Mouse (Mus musculus): ENCODE results near the gene Slc35d3.

The Slc35d3 gene

DNA sequence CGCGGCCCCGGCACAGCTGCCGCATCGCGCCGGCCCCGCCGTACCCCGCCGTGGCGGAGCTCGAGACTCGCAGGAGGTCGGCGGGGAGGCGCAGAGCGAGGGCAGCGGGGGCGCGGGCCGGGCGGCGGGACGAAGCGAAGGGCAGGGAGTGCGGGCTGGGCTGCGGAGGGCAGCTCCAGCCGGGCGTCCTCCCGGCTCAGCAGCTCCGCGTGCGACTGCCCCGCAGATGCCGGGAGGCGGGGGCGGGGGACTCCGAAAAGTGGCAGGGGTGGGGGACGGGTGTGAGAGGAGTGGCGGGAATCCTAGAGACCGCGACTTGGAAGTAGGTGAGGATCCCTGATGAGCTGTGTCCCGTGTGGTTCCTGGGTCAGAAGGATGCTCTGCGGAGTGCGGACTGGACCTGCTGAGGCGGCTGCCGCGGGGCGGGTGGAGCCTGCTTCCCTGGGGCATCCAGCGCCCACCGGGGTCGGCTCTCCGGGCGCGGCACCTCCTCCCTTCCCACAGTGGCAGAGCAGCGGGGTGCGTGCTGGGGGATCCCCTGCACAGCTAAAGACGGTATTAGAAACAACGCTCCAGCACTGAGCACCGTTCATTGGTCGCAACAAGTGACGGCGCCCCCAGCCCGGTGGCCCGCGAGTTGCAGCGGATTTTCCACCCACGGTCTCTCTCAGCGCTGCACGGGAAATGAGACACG, at the start of gene Slc35d3:
Slc35d3 (minus strand) TSS at position 462 of the 694 bp plus-strand sequence.
- DNase-seq = peak; percentile 75 to 76

DNA sequence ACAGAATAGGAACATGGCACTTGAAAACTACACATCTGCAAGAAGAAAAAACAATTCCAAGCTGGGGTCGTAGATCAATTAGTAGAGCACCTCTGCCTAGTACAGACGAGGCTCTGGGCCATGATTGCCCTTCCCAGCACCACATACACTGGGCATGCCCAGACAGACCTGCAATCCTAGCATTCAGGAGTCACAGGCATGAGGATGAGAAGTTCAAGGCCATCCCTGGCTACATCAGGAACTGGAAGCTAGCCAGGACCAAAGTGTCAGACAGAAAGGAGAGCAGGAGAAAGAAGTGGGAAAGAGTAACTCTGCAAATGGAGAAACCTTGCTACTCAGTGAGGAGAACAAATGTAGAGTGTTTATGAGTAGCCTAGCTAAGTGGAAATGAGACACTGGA, 48.9 kb upstream of the Slc35d3 start:
- no peak for DNase-seq

DNA sequence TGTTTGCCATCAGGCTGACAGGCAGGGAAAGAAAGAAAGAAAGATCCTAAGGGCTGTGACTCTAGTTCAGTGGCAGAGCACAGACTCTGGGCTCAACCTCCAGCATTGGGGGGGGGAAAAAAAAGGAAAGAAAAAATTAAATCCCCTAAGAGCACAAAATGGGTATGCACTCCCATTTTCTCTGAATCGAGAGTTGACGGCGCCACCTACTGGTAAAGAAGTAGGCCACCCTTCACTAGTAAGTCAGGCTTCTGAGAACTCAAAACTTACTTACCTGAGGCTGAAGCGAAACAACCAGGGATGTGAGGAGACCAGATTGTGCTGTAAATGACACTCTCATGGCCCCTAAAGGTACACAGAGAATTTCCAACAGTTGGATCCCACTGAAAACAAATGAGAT, 42.7 kb upstream of the Slc35d3 start:
- peak; percentile 59 to 63 for DNase-seq

DNA sequence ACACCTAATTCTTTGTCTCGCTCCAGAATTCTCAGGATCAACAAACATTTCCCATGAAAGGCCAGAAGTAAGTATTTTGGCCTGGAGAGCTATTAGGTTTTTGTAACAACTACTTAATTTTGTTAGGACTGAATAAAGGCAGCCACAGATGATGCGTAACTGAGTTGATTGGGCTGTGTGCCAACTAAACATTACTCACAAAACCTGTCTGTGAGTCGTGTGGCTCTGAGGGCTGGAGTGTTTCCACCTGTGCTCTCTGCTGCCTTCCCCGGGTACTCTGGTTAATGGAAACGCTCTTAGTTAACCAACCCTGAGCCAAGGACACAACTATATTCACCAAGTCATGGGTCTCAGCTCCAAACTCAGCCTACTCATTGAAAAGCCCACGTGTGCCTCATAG, 41.9 kb upstream of the Slc35d3 start:
- no peak for DNase-seq

DNA sequence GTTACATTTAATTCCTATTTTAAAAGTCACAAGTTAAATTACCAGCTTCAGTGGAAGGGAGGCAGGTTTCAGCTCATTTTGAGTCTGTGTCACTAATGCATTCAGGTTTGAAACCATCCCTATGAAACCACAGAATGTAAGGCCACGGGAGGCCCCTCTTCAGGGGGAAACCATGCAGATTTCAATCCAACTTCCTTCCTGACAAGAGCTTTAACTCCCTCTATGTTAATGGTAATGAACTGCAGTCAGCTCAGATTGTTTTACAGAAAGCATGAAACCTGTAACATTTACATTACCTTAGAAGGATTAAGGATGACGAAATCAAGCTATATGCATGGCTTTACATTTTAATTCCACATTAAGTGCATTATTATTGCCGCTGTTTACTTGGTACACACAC, 40.4 kb upstream of the Slc35d3 start:
- no peak for DNase-seq

GRCm38 (mm10) chr10:19889908-19890307, 38.6 kb upstream of the Slc35d3 start:
- no peak for DNase-seq

- no peak for DNase-seq
Observed at GRCm38 (mm10) chr10:19886249-19886648, 35.0 kb upstream of the Slc35d3 start.

GRCm38 (mm10) chr10:19884409-19884808, 33.1 kb upstream of the Slc35d3 start:
- DNase-seq = no peak

GRCm38 (mm10) chr10:19880437-19880836, 29.2 kb upstream of the Slc35d3 start:
- DNase-seq = no peak

DNA sequence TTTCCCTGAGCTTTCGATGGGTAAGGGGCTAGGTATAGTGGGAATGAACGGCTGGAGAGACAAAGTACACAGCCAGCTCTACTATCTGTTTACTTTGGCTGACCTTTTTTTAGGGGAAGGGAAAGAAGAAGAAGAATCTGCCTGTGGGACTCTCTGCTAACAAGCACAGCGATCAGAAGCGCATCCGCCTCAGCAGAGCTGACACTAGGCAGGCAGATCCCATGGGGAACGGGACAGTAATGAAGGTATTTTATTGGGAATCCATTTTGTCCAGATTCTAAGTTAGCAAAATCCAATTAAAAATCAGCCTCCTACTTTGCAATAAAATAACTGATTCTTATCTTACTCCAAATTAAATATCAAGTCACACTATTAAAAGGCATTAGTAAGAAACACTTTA, 27.9 kb upstream of the Slc35d3 start:
- no peak for DNase-seq

GRCm38 (mm10) chr10:19877679-19878078, 26.4 kb upstream of the Slc35d3 start:
- no peak for DNase-seq

DNA sequence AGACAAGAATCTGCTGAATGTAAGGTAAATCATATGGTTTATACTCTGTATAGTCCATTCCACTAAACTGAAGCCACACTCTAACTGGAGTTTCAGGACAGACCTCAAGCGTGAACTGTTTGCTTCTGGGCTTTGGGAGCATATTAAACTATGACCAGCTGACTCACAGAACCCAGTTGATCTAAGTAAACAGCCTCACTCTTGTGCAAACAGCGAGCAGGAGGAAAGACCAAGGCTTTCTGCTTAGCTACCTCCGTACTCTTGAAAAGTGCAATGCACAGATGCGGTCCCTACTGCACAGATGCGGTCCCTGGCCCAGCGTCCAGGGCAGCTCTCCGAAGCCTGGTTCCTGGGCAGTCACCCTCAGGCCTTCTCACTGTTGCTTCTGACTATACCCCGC, 26.0 kb upstream of the Slc35d3 start:
- no peak for DNase-seq

DNA sequence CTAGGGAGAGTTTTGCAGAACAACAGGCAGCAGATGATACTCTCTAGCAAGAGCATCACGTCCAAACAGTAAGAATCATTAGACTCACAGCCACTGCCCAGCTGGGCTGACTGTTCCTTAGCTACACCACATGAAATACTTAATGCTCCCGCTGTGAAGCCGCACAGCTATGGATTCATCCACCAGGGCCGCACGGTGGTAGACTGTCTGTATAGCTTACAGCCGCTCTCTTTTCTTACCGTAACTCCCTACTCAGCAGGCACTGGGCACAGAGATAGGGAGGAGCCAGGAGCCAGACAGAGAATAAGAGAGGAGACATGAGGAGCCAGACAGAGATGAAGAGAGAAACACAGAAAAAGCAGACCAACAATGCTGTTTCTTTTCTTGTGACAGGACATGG, 25.4 kb upstream of the Slc35d3 start:
- DNase-seq = no peak

DNA sequence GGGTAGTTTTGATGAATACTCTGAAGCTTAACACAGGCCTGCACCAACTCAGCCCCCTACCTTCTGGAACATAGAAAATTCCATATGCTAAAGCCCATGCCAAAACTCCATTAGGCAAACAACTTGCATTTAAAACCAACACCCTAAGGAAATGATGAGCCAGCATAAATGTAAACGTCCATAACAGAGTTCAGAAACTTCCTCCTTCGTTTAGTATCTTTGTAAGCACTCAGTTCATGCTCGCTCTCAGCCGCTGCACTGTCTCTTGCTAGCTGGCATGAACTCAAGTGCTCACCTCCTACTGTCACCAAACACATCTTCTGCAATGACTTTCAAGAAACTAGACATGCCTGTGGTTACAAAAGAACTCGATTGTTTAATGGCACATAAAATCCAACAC, 24.1 kb upstream of the Slc35d3 start:
- DNase-seq = no peak

- DNase-seq = no peak
Observed at GRCm38 (mm10) chr10:19855597-19856306, 4.5 kb upstream of the Slc35d3 start.

- DNase-seq = no peak
Observed at GRCm38 (mm10) chr10:19853609-19854008, 2.4 kb upstream of the Slc35d3 start.

GRCm38 (mm10) chr10:19852776-19853175, 1.5 kb upstream of the Slc35d3 start:
- peak; percentile 31 to 37 for DNase-seq

DNA sequence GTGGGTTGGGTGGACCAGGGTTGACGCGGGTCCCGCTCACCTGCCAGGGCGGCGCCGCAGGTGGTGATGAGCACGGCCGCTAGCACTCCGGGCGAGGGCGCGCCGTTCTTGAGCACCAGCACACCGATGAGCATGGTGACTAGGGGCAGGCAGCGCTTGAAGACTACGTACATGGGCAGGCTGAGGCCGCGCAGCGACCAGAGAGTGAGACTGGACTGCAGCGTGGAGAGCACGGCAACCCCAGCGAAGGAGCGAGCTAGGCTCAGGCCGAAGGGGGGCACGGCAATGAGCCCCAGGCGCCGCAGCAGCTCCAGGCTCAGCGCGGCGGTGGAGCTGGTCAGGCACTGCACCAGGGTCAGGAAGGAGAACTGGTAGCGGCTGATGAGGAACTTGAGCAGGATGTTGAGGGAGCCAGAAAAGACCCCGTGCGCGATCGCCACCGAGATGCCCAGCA, 688 bp downstream of the Slc35d3 start:
- peak; percentile 37 to 49 for DNase-seq

DNA sequence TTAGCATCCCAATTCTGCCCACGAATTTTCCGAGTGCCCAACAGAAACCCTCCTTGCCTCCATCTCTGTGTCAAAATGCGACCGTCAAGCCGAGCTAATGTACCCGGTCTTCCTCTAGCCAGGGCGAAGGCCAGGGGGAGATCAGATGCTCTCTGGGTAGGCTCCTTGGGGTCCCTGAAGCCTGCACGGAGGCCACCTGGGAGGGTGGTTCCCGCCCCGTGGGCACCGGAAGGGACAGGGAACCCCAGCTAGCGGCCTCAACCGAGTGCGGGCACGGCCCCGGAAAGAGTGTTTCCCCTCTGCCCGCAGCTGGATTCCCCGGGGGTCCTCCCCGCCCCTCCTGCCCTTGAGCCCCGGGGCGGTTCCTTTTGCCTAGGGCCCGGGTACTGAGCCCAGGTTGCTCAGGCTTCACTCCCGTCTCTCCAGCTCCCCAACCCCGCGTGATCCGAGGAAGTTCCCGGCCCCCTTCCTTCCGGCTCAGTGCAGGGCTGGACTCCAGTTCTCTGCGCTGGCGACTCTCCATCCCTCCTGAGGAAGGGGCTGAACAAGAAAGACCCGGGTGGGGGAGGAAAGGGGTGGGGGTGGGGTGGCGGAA, 1.4 kb downstream of the Slc35d3 start:
- DNase-seq = peak; percentile 31 to 37

DNA sequence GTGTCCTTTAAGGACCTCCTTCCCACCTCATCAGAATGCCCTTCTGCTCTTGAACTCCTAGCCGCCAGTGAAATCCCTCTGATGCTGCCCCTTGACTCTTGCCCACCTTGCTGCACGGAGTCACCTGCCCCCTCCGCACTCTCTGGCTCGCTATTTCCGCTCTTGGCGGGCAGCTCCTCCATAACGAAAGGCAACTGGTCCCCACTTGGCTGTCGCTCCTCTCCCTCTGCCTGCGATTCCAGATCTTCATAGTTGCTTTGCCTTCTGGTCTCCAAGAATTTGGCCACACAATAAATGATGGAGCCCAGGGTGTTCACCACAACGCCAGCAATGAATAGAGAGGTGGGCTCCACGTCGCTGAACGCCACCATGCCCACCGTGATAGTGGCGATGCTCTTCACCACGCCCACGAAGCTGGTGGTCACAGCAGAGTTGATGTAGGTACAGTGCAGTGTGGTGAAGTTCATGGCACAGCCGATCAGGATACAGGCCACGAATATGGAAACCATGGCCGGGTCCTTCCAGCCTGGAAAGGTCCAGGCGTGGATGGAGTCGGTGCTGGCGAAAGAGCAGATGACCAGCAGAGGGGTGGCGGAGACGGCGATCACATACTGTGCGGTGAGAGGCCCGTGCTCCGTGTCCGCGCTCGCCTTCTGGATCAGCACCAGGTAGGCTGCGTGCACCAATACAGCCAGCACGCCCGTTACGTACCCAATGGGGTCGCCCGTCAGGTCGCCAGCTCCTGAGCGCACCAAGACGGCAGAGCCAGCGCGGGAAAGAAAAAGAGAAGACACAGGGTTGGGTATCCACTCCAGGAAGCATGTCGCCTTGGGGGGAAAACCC, 2.1 kb downstream of the Slc35d3 start:
- peak; percentile 18 to 20 for DNase-seq

- DNase-seq = no peak
Observed at GRCm38 (mm10) chr10:19839836-19840235, 11.4 kb downstream of the Slc35d3 start.

DNA sequence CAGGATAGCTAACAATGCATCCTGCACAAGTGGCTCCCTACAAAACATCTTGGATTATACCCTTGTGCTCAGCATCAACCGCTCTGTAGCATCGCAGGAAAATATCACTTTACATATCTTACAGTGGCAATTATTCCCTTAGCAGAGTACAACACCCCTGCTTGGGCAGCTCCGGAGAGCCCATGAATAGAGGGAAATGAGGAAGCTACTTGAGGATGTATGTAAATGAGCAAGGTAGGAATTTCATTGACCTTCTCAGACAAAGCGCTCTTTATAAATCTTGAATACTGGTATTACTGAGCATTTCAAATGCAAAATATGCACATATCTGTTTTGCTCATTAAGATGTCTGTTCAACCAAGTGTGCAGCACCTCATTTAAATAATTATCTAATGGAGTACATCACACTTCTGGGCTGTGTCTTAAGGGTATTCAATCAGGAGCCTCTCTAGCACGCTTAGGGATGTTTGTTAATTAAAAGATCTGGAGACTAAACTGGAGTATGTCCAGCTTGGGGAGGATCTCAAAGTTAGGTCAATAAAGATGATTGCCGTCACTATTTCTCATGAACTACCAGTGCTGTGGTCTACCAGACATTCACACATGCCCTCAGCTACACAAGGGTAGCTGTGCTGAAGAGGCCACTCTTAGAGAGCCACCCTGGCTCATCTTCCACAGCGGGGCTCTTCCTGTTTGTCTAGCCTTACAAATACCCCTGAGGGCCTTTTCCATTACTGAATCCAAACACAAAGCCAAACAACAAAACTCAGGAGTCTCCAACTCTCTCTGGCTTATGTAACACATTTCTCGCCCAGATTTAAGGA, 15.2 kb downstream of the Slc35d3 start:
- no peak for DNase-seq

Data from B cell, adult 2 months (primary cell).